Mouse (Mus musculus): ENCODE results near the gene Cdhr2. TPM values are rescaled to one million over a fixed set of nuclear protein-coding genes. Genes with fewer than 3 reads are reported as not detected.

Cdhr2 gene
- polyA plus RNA-seq, 1 experiment from 2014 or later = 0.15 TPM

DNA sequence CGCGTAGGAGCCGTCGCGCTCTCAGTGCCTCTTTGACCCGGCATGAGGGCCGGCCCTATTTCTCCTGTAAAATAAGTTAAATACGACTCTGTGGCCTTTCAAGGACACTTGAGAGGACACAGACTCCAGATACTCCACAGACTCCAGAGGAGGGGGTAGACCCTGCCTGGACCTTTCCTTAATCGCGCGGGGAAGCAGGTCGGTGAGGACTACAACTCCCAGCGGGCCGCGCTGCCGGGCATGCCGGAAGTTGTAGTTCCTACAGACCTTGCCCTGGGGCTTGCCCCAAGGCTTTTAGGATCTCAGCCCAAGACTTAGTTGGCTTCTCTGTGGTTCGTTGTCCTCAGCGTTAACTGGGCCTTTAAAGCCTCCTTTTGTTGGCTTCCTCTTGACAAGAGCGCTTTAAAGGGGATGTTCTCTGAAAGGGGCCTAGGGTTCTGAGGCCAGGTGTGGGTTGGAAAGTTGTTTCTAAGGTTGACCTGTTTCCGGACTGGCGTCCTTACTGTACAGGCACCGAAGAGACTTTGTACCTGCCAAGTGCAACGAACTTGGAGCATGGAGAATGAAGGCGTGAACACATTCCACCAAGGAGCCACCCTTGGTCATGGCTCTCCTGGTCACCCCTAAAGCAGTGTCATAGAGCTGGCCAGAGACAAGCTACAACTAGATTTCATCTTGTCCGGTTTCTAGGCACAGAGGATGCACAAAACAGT, 6.8 kb upstream of the Cdhr2 start:
- Histone ChIP-seq H3K36me3 (no peaks in the 10 kb centered on the region), H3K4me3 (replicated peaks) (peak overlapping the region; percentile 99), H3K9me3 (no peaks in the 10 kb centered on the region), H3K9ac (replicated peaks) (peak overlapping the region; percentile 70), H3K27me3 (no peaks in the 10 kb centered on the region), H3K4me2 (replicated peaks) (peak overlapping the region; percentile 52), H3K27ac (peak overlapping the region; percentile 93), H3K4me1 (replicated peaks) (peaks cover 38% of the 10 kb centered on the region)
- 17% methylated on average over 26 of the region's 26 CpGs for WGBS
- peak; percentile 84 for ATAC-seq

GRCm38 (mm10) chr13:54695479-54696230, 5.6 kb upstream of the Cdhr2 start:
- H3K4me3 ChIP-seq (replicated peaks) = no peak overlapping the region
- WGBS = 90% methylated on average over 11 of the region's 11 CpGs
- no peaks in the 10 kb centered on the region for H3K9me3 ChIP-seq
- H3K36me3 ChIP-seq = no peaks in the 10 kb centered on the region
- H3K9ac ChIP-seq (replicated peaks) = no peak overlapping the region
- H3K4me1 ChIP-seq (replicated peaks) = peaks cover 29% of the 10 kb centered on the region
- H3K27ac ChIP-seq = no peak overlapping the region
- H3K27me3 ChIP-seq = no peaks in the 10 kb centered on the region
- ATAC-seq = no peak
- no peak overlapping the region for H3K4me2 ChIP-seq (replicated peaks)

- WGBS = 66% methylated on average over 7 of the region's 7 CpGs
- Histone ChIP-seq H3K4me3 (replicated peaks) (no peak overlapping the region), H3K9me3 (no peaks in the 10 kb centered on the region), H3K27ac (no peak overlapping the region), H3K27me3 (no peaks in the 10 kb centered on the region), H3K4me1 (replicated peaks) (no peaks in the 10 kb centered on the region), H3K4me2 (replicated peaks) (no peak overlapping the region), H3K36me3 (no peaks in the 10 kb centered on the region), H3K9ac (replicated peaks) (no peak overlapping the region)
- ATAC-seq = no peak
Measured at GRCm38 (mm10) chr13:54702507-54702906, 1.2 kb downstream of the Cdhr2 start.

GRCm38 (mm10) chr13:54704890-54705289, 3.6 kb downstream of the Cdhr2 start:
- H3K27ac ChIP-seq = no peak overlapping the region
- no peaks in the 10 kb centered on the region for H3K9me3 ChIP-seq
- H3K4me2 ChIP-seq (replicated peaks) = no peak overlapping the region
- H3K9ac ChIP-seq (replicated peaks) = no peak overlapping the region
- no peak overlapping the region for H3K4me3 ChIP-seq (replicated peaks)
- no peaks in the 10 kb centered on the region for H3K27me3 ChIP-seq
- H3K4me1 ChIP-seq (replicated peaks) = no peaks in the 10 kb centered on the region
- no peak for ATAC-seq
- H3K36me3 ChIP-seq = no peaks in the 10 kb centered on the region
- WGBS = 53% methylated on average over 6 of the region's 6 CpGs

DNA sequence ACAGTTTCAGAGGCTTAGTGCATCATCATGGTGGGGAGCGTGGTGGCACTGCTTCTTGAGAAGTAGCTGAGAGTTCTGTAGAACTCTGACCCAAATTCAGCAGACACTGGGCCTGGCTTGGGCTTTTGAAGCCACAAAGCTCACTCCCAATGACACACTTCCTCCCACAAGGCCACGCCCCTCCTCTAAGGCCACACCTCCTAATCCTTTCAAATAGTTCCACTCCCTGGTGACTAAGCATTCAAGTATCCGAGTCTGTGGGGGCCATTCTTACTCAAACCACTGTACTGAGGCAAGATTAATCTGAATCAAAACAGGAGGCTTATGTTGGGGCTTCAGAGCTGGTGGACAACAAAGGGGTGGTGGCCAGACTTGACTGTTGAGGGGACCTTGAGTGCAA, 9.6 kb downstream of the Cdhr2 start:
- 84% methylated on average over 3 of the region's 3 CpGs for WGBS
- Histone ChIP-seq H3K9me3 (no peaks in the 10 kb centered on the region), H3K27ac (no peak overlapping the region), H3K4me1 (replicated peaks) (no peaks in the 10 kb centered on the region), H3K27me3 (no peaks in the 10 kb centered on the region; the same call in 1 of the 2 replicates), H3K4me2 (replicated peaks) (no peak overlapping the region), H3K9ac (replicated peaks) (no peak overlapping the region), H3K4me3 (replicated peaks) (no peak overlapping the region), H3K36me3 (no peaks in the 10 kb centered on the region)
- no peak for ATAC-seq

- ATAC-seq = no peak
- WGBS = 43% methylated on average over 4 of the region's 4 CpGs
- H3K9ac ChIP-seq (replicated peaks) = no peak overlapping the region
Measured at GRCm38 (mm10) chr13:54714393-54714792, 13.1 kb downstream of the Cdhr2 start.

DNA sequence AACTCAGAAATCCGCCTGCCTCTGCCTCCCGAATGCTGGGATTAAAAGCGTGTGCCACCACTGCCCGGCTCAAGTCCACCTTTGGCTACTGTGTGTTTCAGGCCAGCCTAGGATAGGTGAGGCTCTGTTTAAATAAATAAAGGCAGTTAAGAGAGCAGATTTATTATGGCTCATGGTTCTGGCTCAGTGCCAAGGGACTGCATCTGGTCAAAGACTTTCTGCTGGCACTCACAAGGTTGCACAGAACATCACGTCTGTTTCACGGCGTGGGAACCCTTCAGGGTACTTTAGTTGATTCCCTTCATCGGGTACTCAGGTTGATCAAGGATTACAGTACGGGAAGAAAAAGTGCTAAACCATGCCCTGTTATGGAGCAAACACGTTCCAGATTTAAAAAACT, 13.7 kb downstream of the Cdhr2 start:
- ATAC-seq = no peak
- H3K4me3 ChIP-seq (replicated peaks) = no peak overlapping the region
- H3K27ac ChIP-seq = no peak overlapping the region
- no peaks in the 10 kb centered on the region for H3K9me3 ChIP-seq
- peaks cover 12% of the 10 kb centered on the region for H3K27me3 ChIP-seq
- no peaks in the 10 kb centered on the region for H3K4me1 ChIP-seq (replicated peaks)
- no peaks in the 10 kb centered on the region for H3K36me3 ChIP-seq
- H3K4me2 ChIP-seq (replicated peaks) = no peak overlapping the region
- 84% methylated on average over 10 of the region's 10 CpGs for WGBS
- H3K9ac ChIP-seq (replicated peaks) = no peak overlapping the region

More at GRCm38 (mm10) chr13:54714393-54714792, 13.1 kb downstream of the Cdhr2 start:
- Histone ChIP-seq H3K36me3 (no peaks in the 10 kb centered on the region), H3K27me3 (peaks cover 12% of the 10 kb centered on the region), H3K4me2 (replicated peaks) (no peak overlapping the region), H3K4me1 (replicated peaks) (no peaks in the 10 kb centered on the region), H3K27ac (no peak overlapping the region), H3K4me3 (replicated peaks) (no peak overlapping the region), H3K9me3 (no peaks in the 10 kb centered on the region)

DNA sequence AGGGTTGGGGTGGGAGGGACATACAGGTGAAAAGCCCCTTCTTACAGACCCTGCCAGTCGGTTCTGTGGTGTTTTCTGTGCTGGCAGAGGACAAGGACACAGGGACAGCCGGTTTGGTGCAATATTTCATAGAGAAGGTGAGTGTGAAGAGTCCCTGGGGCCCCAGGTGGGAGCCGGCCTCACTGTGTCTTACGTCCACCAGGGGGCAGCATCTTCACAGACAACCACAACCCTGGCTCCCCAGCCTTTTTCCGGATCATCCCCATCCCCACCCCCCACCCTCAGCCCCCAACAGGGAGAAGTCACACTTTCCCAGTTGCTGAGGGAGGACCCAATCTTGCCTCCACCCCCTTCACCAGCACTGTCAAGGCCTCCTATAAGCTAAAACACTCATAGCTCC, 15.7 kb downstream of the Cdhr2 start:
- Histone ChIP-seq H3K36me3 (no peaks in the 10 kb centered on the region), H3K27me3 (peaks cover 12% of the 10 kb centered on the region), H3K4me2 (replicated peaks) (no peak overlapping the region), H3K4me1 (replicated peaks) (no peaks in the 10 kb centered on the region), H3K4me3 (replicated peaks) (no peak overlapping the region), H3K9ac (replicated peaks) (no peak overlapping the region), H3K27ac (no peak overlapping the region), H3K9me3 (no peaks in the 10 kb centered on the region)
- ATAC-seq = peak; percentile 65; the same call in 1 of the 2 replicates
- WGBS = 4% methylated on average over 5 of the region's 5 CpGs

DNA sequence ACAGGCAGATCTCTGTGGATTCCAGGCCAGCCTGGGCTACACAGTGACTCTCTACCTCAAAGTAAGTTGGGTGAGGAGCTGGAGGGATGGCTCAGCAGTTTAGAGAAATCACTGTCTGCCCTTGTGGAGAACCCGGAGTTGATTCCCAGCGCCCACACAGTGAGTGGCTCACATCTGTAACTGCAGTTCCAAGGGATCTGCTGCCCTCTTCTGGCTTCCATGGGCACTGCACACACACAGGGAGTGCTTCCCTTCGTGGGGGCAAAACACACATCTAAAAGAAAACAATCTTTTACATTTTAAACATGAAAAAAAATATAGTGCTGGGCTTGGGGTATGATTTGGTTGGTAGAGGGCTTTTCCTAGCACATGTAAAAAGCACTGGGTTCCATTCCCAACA, 21.9 kb downstream of the Cdhr2 start:
- 95% methylated on average over 3 of the region's 3 CpGs for WGBS
- H3K27me3 ChIP-seq = 0 out of 2 replicates have a peak, but pooled peaks cover 3% of the 10 kb centered on the region
- no peak for ATAC-seq

GRCm38 (mm10) chr13:54726131-54726530, 24.9 kb downstream of the Cdhr2 start:
- no peaks in the 10 kb centered on the region for H3K4me1 ChIP-seq (replicated peaks)
- no peak overlapping the region for H3K27ac ChIP-seq
- H3K27me3 ChIP-seq = no peaks in the 10 kb centered on the region
- H3K36me3 ChIP-seq = no peaks in the 10 kb centered on the region
- ATAC-seq = no peak
- WGBS = 76% methylated on average over 11 of the region's 11 CpGs
- no peak overlapping the region for H3K4me3 ChIP-seq (replicated peaks)
- no peak overlapping the region for H3K4me2 ChIP-seq (replicated peaks)
- H3K9ac ChIP-seq (replicated peaks) = no peak overlapping the region
- 0 out of 2 replicates have a peak, but pooled peaks cover 2% of the 10 kb centered on the region for H3K9me3 ChIP-seq

More for the DNA sequence above, 21.9 kb downstream of the Cdhr2 start:
- H3K36me3 ChIP-seq = no peaks in the 10 kb centered on the region
- H3K27ac ChIP-seq = no peak overlapping the region
- no peak overlapping the region for H3K9ac ChIP-seq (replicated peaks)
- no peak overlapping the region for H3K4me2 ChIP-seq (replicated peaks)
- no peaks in the 10 kb centered on the region for H3K4me1 ChIP-seq (replicated peaks)
- H3K9me3 ChIP-seq = 0 out of 2 replicates have a peak, but pooled peaks cover 2% of the 10 kb centered on the region
- H3K4me3 ChIP-seq (replicated peaks) = no peak overlapping the region

DNA sequence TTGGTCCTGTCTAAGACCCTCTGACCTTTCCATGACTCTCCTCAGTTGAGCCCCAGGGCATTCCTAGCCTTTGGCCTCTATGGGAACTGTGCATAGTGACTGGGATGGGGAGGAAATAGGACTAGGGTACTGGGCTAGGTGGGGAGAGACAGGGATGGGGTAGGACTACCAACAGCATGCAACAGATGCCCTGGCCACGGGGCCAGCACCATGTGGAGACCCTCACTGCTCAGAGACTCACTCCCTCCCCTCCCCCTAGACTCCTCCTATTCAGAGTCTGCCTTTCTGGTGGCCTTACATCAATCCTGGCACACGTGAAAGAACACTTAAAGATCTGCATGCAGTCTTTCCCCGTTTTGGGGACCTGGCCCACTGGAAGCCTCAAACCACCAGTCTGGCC, 35.7 kb downstream of the Cdhr2 start:
- H3K9me3 ChIP-seq = no peaks in the 10 kb centered on the region; the same call in 1 of the 2 replicates
- H3K4me1 ChIP-seq (replicated peaks) = peaks cover 24% of the 10 kb centered on the region
- H3K27me3 ChIP-seq = peaks cover 43% of the 10 kb centered on the region
- H3K9ac ChIP-seq (replicated peaks) = no peak overlapping the region
- 0 out of 2 replicates have a peak, but pooled peaks have one; percentile 37 for ATAC-seq
- no peak overlapping the region for H3K27ac ChIP-seq
- H3K36me3 ChIP-seq = peaks cover 69% of the 10 kb centered on the region
- no peak overlapping the region for H3K4me3 ChIP-seq (replicated peaks)
- 27% methylated on average over 3 of the region's 3 CpGs for WGBS
- no peak overlapping the region for H3K4me2 ChIP-seq (replicated peaks)

- ATAC-seq = peak; percentile 53; the same call in 1 of the 2 replicates
- Histone ChIP-seq H3K27me3 (peaks cover 43% of the 10 kb centered on the region), H3K27ac (no peak overlapping the region), H3K9me3 (no peaks in the 10 kb centered on the region; the same call in 1 of the 2 replicates), H3K4me1 (replicated peaks) (peaks cover 24% of the 10 kb centered on the region), H3K36me3 (peaks cover 69% of the 10 kb centered on the region), H3K4me3 (replicated peaks) (peak overlapping the region; percentile 20), H3K4me2 (replicated peaks) (peak overlapping the region; percentile 47), H3K9ac (replicated peaks) (peak overlapping the region; percentile 49)
- 4% methylated on average over 85 of the region's 87 CpGs for WGBS
Measured at GRCm38 (mm10) chr13:54737488-54738212, 36.4 kb downstream of the Cdhr2 start.
